Mouse (Mus musculus): ENCODE measurements around the gene Plscr1. TPM values are rescaled to one million over a fixed set of nuclear protein-coding genes. Genes with fewer than 3 reads are reported as not detected.

The Plscr1 gene
- polyA plus RNA-seq (2014; fragmentation: Illumina TruSeq; extraction: RNeasy Lipid Tissue Mini Kit (QIAGEN cat#74804); ENCODE audit: low replicate concordance): 65.2 TPM

GRCm38 (mm10) chr9:92249447-92249852 is at the start of gene Plscr1:
Gene Plscr1, plus strand, starts transcription at chr9:92249750.

GRCm38 (mm10) chr9:92275486-92276207 is 26.1 kb downstream of the Plscr1 start, which contains the start of gene Plscr2:
Gene Plscr2, plus strand, starts transcription at chr9:92275602.

GRCm38 (mm10) chr9:92309077-92309476 is 59.5 kb downstream of the Plscr1 start, which contains the start of gene 1700057G04Rik:
Gene 1700057G04Rik, plus strand, starts transcription at chr9:92309377.

Other genes starting within 250 kb of the Plscr1 start
- not detected for gene Plscr5, start 56.8 kb upstream of the Plscr1 start, polyA plus RNA-seq (2014; fragmentation: Illumina TruSeq; extraction: RNeasy Lipid Tissue Mini Kit (QIAGEN cat#74804); ENCODE audit: low replicate concordance)
- 11.5 TPM for gene Plscr2, start 25.9 kb downstream of the Plscr1 start, polyA plus RNA-seq (2014; fragmentation: Illumina TruSeq; extraction: RNeasy Lipid Tissue Mini Kit (QIAGEN cat#74804); ENCODE audit: low replicate concordance)
- gene 1700057G04Rik, start 59.6 kb downstream of the Plscr1 start, polyA plus RNA-seq (2014; fragmentation: Illumina TruSeq; extraction: RNeasy Lipid Tissue Mini Kit (QIAGEN cat#74804); ENCODE audit: low replicate concordance): not detected
- gene Plscr4, start 207.6 kb downstream of the Plscr1 start, polyA plus RNA-seq (2014; fragmentation: Illumina TruSeq; extraction: RNeasy Lipid Tissue Mini Kit (QIAGEN cat#74804); ENCODE audit: low replicate concordance): 40.7 TPM

Data from small intestine, adult 10 weeks (tissue).